Mouse (Mus musculus) heart, postnatal 0 days (tissue): ENCODE measurements around the gene Tstd2. TPM values are rescaled to one million over a fixed set of nuclear protein-coding genes. Genes with fewer than 3 reads are reported as not detected.

Experiments used
- ATAC-seq: fragments of 200-750 bp; cut with Nextera tagmentation; 2 replicates; pipeline ENCODE4 v1.8.0; 2017; ENCODE audit warnings: low read depth, moderate number of reproducible peaks, moderate library complexity; ENCODE audit not compliant: insufficient read depth
- DNase-seq: peaks from one replicate; pipeline ENCODE4 v3.0.0-alpha.2; 2016; ENCODE audit warnings: low spot score
- H3K27ac ChIP-seq: fragments of 300-500 bp; sonication (generic); 2 replicates; pipeline ENCODE4 v1.5.1; 2014; ENCODE audit warnings: low read depth, mild to moderate bottlenecking
- H3K27me3 ChIP-seq: fragments of 300-500 bp; sonication (generic); 2 replicates; pipeline ENCODE4 v1.6.1; 2014; ENCODE audit warnings: low read length, mixed read lengths; ENCODE audit not compliant: control insufficient read depth, insufficient read depth
- H3K36me3 ChIP-seq: fragments of 300-500 bp; sonication (generic); replicated peaks from 2 replicates; pipeline ENCODE4 v1.6.1; 2014; ENCODE audit warnings: low read length, mixed read lengths; ENCODE audit not compliant: control insufficient read depth, insufficient read depth
- H3K4me1 ChIP-seq: fragments of 300-500 bp; sonication (generic); 2 replicates; pipeline ENCODE4 v1.6.1; 2014; ENCODE audit warnings: antibody characterized with exemption; ENCODE audit not compliant: control insufficient read depth, insufficient read depth
- H3K4me2 ChIP-seq: fragments of 300-500 bp; sonication (generic); 2 replicates; pipeline ENCODE4 v1.6.1; 2014; ENCODE audit warnings: low read depth, mild to moderate bottlenecking, low read length, moderate library complexity
- H3K4me3 ChIP-seq: fragments of 300-500 bp; sonication (generic); 2 replicates; pipeline ENCODE4 v1.5.1; 2014; ENCODE audit warnings: low read depth, low read length
- H3K9ac ChIP-seq: fragments of 300-500 bp; sonication (generic); replicated peaks from 2 replicates; pipeline ENCODE4 v1.6.1; 2014; ENCODE audit warnings: low read depth, low read length, mixed read lengths
- H3K9me3 ChIP-seq: fragments of 300-500 bp; sonication (generic); replicated peaks from 2 replicates; pipeline ENCODE4 v1.6.1; 2016; ENCODE audit warnings: low read length; ENCODE audit not compliant: control insufficient read depth
- CTCF ChIP-seq: IDR thresholded peaks from 2 replicates; pipeline ENCODE4 v1.5.1; 2016; ENCODE audit warnings: antibody characterized with exemption, control low read depth, low read depth
- EP300 ChIP-seq: IDR thresholded peaks from 2 replicates; pipeline ENCODE4 v1.6.1; 2016; ENCODE audit warnings: antibody characterized with exemption, low read depth
- WGBS: fragments of 180-500 bp; shearing (Covaris S2); extraction: QIAGEN DNeasy Blood & Tissue Kit; methylation state at CpG from one replicate; pipeline ENCODE4 v1.1.7; 2014; 5-methylcytosine and 5-hydroxymethylcytosine counted together
- polyA plus RNA-seq: library from polyadenylated mRNA; unstranded; fragments of >200 nt; fragmentation: Nextera tagmentation; extraction: Ambion mirVana; gene quantifications from 2 replicates; pipeline ENCODE4 v1.2.1, GENCODE M21; 2015
- total RNA-seq: library from RNA; depleted of rRNA; stranded (reverse); fragments of >200 nt; gene quantifications from 2 replicates; pipeline ENCODE4 v1.2.3, GENCODE M21; 2014; ENCODE audit warnings: low replicate concordance

Gene Tstd2
- total and polyA plus RNA-seq, 2 experiments from 2014 or later = 15.3 to 16.4 TPM

DNA sequence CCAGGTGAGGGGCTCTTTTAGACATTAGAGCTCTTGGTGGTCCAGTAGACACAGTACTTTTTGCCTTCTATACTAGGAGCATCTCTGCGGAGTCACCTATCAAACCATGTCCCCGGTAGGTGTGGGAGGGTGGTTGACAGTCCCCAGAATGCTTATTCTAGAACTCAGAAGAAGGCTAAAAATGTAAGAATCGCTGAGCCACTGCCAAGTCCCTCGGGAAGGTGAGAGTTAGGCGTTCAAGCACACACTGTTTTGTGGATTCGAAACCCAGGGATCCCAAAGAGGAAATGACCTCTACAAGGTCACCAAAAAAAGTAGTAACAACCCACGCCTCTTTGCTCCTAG, 51.1 kb downstream of the Tstd2 start:
- H3K27me3 ChIP-seq = no peaks in the 10 kb centered on the region
- no peak for DNase-seq
- 28% methylated on average over 7 of the region's 7 CpGs for WGBS
- H3K4me2 ChIP-seq = no peak overlapping the region
- H3K9me3 ChIP-seq = no peaks in the 10 kb centered on the region
- H3K9ac ChIP-seq = no peak overlapping the region
- H3K36me3 ChIP-seq = peaks cover 68% of the 10 kb centered on the region
- no peak for ATAC-seq
- TF ChIP-seq EP300 = no peak
- no peak for TF ChIP-seq CTCF
- H3K4me1 ChIP-seq = peaks cover 25% of the 10 kb centered on the region
- H3K27ac ChIP-seq = peak overlapping the region; percentile 77
- H3K4me3 ChIP-seq = no peak overlapping the region

- ATAC-seq (no peak), DNase-seq (no peak)
- TF ChIP-seq CTCF (no peak), EP300 (no peak)
- Histone ChIP-seq H3K36me3 (peaks cover 63% of the 10 kb centered on the region), H3K9me3 (no peaks in the 10 kb centered on the region), H3K27me3 (no peaks in the 10 kb centered on the region), H3K4me1 (peaks cover 25% of the 10 kb centered on the region), H3K4me2 (no peak overlapping the region), H3K27ac (peak overlapping the region; percentile 77), H3K4me3 (no peak overlapping the region), H3K9ac (no peak overlapping the region)
- WGBS = 55% methylated on average over 17 of the region's 18 CpGs
Measured at GRCm38 (mm10) chr4:46086718-46087426, 51.6 kb downstream of the Tstd2 start.

GRCm38 (mm10) chr4:46085223-46085811, 53.2 kb downstream of the Tstd2 start:
- H3K4me3 ChIP-seq = no peak overlapping the region
- 55% methylated on average over 9 of the region's 9 CpGs for WGBS
- no peak for TF ChIP-seq EP300
- TF ChIP-seq CTCF = no peak
- H3K27ac ChIP-seq = peak overlapping the region; percentile 26; the same call in 1 of the 2 replicates
- H3K4me1 ChIP-seq = peaks cover 32% of the 10 kb centered on the region
- H3K9me3 ChIP-seq = no peaks in the 10 kb centered on the region
- no peak overlapping the region for H3K9ac ChIP-seq
- peaks cover 49% of the 10 kb centered on the region for H3K36me3 ChIP-seq
- H3K4me2 ChIP-seq = no peak overlapping the region
- DNase-seq (no peak), ATAC-seq (0 out of 2 replicates have a peak, but pooled peaks have one; percentile 22)
- H3K27me3 ChIP-seq = no peaks in the 10 kb centered on the region

GRCm38 (mm10) chr4:46084416-46085172, 53.9 kb downstream of the Tstd2 start:
- 62% methylated on average over 9 of the region's 9 CpGs for WGBS
- Histone ChIP-seq H3K27ac (peak overlapping the region; percentile 26), H3K4me2 (no peak overlapping the region), H3K9me3 (no peaks in the 10 kb centered on the region), H3K36me3 (peaks cover 49% of the 10 kb centered on the region), H3K27me3 (no peaks in the 10 kb centered on the region), H3K9ac (0 out of 2 replicates have a peak overlapping the region, but pooled peaks have one; percentile 21), H3K4me3 (no peak overlapping the region), H3K4me1 (peaks cover 32% of the 10 kb centered on the region)
- TF ChIP-seq EP300 (no peak), CTCF (no peak)
- DNase-seq (no peak), ATAC-seq (no peak)

DNA sequence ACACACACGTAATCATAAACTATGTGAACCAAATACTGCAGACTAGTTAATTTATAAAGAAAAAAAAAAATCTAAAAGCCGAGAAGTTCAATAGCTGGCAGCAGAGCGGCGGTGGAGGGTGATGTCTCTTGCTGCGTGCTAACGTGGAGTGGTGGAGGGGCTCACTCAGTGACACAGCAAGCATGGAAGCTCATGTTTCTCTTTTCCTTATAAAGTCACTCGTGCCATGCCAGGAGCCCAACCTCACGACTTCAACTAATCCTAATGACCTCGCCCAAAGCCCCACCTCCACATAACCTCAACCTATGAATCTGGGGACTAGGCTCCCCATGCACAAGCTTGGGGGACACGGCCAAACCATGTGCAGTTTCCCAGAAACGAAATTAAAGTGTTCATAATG, 55.9 kb downstream of the Tstd2 start:
- 73% methylated on average over 11 of the region's 11 CpGs for WGBS
- Histone ChIP-seq H3K9ac (no peak overlapping the region), H3K9me3 (no peaks in the 10 kb centered on the region), H3K27me3 (no peaks in the 10 kb centered on the region), H3K4me3 (no peak overlapping the region), H3K27ac (no peak overlapping the region), H3K36me3 (peaks cover 61% of the 10 kb centered on the region), H3K4me2 (no peak overlapping the region), H3K4me1 (peaks cover 27% of the 10 kb centered on the region)
- TF ChIP-seq EP300 (no peak), CTCF (no peak)
- no peak for ATAC-seq
- DNase-seq = no peak
